Mouse (Mus musculus) telencephalon, adult 2 months (tissue): ENCODE results near the gene Tcp11.
A peak's percentile ranks its signal among the peaks of the same experiment; 100 is the strongest.

Experiments
- DNase-seq: peaks from one replicate; pipeline ENCODE4 v3.0.0-alpha.2; 2011; ENCODE audit warnings: low read depth, low spot score

Tcp11 gene

DNA sequence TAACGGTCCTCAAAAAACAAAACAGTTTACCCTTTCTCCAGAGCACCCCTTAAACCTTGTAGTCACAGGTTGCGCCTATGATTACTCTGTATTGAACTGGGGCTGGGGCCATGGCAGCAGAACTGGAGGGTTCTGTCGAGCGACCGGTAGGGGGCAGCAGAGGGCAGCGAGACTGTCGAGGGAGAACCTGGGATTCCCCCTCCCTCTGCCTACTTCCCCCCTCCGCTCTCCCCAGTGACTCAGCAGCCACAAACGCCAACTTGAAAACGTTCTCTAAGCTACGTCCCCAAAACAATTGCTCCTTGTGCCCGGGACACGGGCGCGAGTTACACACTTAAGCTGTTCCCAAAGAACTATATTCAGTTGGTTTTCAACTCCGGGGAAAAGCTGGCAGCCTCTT is 4.5 kb upstream of the Tcp11 start:
- DNase-seq = peak; percentile 79

DNA sequence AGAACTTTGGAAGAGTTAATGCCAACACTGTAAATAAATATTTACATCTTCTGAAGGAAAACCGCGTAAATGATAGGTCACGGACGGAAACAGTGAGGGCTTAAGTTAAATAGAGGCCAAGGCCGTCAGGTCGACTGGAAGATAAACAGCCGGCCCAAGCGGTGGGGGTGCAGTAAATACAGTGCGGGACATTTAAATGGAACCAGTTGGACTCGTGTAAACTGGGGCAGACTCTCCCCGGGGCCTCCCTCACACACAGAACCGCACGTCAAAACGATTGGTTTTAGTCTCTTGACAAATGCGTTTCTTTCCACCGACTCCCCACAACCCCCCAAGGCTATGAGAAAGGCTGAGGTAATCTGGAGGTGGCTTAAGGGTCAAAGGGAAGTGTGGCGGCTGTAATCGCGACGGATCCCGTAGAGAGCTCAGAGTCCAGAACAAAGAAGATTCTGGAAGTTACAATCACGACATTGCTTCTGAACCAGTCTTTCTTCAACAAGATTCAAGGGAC is 4.0 kb upstream of the Tcp11 start:
- DNase-seq = no peak

DNA sequence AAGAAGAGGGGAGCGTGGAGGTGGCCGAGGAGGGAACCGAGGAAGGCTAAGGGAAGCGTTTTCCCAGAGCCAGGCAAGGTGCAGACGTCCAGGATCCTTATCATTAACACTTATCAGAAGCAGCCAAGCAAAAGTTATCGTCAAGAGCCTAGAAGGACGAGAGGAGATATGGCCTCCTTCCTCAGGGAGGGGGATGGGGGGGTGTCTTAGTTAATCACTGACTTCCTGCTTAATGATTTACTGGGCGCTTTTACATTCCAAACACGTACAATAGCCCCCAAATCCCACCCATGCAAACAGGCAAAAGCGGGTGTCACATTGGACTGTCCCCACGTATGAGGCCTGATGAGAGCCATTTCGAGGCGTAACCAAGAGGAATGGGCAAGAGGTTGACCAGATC is 2.4 kb upstream of the Tcp11 start:
- no peak for DNase-seq

DNA sequence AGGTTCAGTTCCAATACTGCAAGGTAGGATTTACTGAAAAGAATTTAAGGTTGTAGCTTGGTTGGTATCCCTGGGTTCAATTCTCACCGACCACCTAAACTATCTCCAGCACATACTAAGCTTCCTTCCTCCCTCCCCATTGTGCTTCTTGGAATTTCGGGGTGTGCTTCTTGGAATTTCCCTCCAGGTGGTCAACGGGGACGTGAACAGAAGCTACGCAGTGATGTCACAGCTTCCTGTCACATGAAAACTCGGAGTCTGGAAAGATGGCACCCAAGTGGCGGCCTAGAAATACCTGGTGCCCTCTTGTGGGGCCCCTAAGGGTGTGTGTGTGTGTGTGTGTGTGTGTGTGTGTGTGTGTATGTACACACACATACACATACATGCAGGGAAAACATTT is 1.4 kb upstream of the Tcp11 start:
- DNase-seq = no peak

DNA sequence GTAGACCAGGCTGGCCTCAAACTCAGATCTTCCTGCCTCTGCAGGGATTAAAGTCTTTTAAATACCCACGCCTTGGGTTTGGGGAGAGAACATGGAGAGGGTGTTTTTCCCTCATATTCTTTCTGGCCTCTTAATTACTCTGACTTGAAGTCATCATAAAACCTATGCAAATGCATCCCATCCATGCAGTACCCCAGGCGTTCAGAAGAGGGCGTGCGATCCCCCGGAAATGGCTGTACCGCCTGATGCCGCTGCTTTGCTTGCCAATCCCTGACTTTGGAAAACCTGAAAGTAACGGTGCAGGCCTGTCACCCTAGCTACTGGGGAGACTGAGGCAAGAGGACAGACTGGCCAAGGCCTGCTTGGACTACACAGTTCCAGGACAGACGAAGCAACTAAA is 946 bp upstream of the Tcp11 start:
- no peak for DNase-seq

DNA sequence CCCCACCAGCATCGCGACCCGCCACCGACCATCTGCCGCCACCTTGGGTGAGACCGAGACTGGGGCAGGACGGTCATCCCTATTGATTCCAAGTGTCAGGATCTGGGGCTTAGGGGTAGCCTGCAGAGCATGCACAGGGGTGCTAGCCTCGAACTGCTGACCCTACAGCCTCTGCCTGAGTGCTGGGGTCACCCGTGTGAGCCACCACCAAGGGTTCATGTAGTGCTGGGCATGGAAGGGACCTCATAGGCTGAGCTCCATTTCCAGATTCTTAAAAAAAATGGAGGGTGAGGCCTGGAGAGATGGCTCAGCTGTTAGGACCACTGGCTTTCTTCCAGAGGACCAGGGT is 352 bp upstream of the Tcp11 start:
- DNase-seq = no peak

DNA sequence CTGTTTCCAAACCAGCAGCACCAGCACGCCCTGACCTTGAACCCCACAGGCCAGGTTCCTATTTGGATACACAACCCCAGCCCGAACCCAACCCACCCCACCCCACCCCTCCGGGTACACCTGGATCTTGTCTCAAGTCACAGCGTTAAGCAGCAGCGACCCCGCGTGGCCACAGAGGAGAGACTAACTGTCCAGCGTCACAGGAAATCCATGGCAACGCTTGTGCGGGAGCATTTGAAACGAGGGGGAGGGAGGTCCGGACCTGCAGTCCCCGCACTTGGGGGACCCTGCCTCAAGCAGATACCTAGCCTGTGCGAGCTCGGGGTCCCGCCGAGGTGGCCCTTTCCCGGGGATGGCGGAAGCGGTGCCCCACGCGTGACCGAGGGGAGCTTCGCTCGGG is 821 bp downstream of the Tcp11 start:
- DNase-seq = peak; percentile 54

DNA sequence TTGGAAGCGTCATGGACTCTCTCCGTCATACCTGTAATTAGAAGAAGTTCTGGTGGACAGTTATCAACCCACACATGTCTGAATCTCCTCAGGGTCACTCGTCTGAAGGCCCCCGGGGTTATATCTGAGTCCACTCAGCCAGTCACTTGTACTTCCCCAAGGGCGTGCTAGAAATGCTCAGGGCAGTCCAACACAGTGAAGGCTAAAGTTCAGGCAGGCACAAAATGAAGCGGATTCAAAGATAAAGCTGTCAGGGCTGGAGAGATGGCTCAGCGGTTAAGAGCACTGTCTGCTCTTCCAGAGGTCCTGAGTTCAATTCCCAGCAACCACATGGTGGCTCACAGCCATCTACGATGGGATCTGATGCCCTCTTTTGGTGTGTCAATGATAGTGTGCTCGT is 2.4 kb downstream of the Tcp11 start:
- DNase-seq = no peak

DNA sequence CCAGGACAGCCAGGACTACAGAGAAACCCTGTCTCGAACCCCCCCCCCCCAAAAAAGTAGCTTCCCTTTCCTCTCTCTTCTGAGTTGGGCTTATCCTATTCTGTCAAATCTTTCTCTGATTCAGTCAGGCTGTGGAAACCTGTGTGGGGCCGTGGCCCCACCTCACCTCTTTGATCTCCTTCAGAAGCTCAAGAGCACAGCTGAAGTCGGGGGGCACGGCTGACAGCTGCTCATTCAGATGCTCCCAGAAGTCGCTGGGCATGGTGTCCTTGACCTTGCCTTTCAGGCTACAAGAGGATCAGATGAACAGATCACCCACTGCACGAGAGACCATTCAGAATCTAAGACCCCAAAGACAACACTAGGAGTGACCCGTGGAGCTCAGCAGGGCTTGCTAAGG is 6.0 kb downstream of the Tcp11 start:
- no peak for DNase-seq

DNA sequence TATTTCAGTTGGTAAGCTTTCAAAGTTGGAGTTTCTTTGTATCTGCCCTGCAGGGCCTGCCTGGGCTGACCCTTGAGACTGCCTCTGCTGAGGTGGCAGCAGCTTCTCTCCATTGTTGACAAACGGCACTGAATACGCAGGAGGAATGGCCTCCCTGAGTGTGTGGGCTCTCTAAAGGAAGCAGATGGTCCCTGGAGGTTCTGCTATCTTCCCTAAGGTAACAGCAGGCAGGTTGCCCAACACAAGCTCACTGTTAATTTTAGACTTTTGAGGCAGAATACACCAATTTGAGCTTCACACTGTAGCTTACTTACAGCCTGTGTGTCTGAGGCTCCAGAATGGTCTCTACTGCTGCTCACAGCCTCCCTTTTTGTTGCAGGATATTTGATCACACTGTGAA is 7.7 kb downstream of the Tcp11 start:
- peak; percentile 61 for DNase-seq

DNA sequence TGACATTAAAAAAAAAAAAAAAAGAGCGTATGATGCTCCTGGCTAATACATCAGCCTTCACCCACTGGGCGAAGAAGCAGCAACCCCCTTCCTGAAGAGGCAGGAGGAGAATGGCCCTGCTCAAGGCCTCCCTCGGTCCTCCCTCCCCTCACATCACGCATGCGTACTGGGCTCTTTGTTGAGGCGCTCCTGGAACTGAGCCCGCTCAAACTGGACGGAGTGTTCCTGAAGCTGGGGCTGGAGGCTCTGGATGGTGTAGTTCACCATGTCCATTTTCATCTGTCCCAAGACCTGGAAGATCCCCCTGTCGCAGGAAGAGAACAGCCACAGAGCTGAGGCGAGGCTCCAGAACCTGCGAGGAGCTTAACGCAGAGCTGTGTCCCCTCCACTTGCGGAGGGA is 10.2 kb downstream of the Tcp11 start:
- DNase-seq = no peak

DNA sequence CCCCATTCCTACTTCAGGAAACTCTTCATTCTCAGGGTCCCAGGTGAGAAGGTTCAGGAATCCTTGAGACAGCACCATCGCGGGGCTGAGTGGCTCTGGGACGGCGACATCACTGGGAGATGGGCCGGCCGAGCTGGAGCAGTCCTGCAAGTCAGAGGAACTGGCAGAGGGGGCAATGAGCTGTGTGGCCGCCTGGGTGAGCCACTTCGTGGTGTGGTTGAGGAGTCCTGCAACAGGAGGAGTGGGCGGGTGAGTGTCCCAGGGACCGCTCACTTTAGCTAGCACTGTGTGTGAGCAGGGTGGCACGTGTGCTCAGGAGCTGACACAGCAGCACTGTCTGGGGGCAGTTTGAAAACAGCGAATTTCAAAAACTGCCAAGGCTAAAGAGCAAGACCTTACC is 11.0 kb downstream of the Tcp11 start:
- no peak for DNase-seq

DNA sequence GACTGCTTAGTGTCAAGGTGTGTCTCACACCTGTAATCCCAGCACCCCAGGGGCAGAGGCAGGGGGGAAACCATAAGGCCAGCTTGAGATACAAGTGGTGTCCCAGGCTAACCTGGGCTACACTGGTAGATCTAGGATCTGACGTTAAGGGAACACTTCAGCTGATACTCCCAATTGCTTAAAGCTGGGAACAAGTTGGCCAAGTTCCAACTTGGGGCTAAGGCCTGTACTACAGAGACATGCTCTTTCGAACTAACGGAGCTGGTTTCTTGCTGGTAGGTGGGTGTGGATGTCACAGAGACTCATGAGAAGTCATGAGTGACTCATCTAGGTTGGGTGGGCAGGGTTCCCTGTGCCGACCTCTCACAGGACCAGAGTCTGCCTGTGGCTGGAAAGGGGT is 13.1 kb downstream of the Tcp11 start:
- no peak for DNase-seq

DNA sequence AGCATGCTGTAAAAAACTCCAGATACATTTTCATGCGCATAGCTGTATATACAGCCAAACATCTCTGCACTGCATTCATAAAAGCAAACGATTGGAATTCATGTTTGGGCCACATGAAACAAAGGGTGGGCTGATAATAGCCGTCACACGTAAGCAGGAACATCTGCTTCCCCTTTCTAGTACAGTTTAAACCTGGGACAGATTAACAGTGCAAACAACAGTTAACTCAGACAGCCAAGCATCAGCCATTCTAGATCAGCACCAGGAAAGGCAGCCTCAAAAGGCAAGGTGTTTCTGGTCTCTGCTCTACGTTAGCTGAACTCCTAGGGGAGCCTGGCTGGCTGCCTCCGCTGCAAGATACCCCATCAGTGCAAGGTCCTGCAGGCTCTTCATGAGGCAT is 17.3 kb downstream of the Tcp11 start:
- DNase-seq = no peak

DNA sequence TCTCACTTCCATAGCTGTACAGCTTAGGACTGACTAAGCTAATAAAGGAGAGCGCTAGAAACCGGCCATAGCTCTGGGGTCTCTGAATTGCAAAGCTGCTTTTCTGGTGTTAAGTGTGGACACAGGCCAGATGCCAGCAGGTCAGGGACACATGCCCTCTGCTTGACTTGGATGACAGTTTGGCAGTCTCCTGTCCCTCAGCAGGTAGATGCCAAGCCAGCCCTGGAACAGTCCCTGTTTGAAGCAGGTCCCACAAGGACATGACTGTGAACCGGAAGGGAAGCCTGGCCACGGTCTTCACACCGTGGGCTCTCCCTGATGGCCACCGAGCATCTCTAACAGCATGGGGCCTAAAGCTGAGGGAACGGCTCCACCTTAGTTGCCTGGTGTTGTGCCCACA is 17.7 kb downstream of the Tcp11 start:
- DNase-seq = no peak

DNA sequence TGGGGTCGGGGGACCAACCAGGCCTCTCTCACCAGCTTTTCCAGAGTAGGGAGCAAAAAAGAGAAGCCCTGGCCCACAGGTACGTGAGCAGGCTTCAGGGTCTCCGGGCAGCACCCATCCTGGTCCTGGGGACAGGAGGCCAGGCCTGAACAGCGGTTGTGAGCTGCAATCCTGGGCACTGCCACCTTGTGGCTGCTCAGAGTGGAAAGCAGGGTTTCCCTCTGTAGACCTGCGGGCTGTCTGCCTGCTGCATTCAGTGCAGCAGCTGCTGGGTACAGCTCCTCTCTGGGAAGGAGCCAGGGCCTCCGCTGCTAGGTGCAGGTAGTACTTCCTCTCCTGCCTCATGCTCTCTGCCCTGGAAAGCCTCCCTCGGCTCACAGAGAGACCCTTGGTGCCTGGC is 19.0 kb downstream of the Tcp11 start:
- no peak for DNase-seq

DNA sequence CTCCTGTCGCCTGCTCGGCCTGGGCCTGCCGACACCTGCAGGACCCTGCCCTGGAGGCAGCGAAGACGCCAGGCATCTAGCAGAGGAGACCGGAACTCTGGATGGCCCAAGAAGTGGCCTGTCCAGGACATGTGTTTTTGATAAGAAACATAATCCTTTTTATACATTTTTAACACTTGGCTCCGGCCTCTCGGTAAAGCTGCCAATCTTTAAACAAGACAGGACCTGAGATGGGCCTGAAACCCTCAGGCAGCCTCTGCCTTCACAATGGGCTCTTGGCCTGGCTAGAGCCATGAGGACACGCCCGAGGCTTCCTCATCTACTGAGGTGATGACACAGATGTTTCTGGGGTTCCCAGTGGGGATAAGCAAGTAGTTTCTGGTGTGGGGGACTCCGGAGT is 19.8 kb downstream of the Tcp11 start:
- no peak for DNase-seq

DNA sequence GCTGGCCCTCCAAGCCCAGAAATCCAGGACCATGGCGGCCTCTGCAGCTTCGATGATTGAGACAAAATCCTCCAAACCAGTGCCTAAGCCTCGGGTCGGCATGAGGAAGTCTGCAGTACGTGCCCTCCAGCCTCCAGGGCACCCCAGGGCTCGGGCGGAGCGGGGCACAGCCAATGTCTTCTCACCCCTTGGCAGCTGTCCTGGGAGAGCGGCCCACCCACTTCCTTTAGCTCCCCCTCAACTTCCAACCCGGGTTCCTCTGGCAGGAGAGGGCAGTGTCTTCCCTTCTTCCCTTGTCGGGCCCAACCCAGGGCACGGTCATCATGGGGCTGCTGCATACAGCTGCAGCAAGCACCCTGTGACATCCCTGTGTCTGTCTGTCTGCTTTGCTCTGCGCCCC is 22.1 kb downstream of the Tcp11 start:
- DNase-seq = no peak

DNA sequence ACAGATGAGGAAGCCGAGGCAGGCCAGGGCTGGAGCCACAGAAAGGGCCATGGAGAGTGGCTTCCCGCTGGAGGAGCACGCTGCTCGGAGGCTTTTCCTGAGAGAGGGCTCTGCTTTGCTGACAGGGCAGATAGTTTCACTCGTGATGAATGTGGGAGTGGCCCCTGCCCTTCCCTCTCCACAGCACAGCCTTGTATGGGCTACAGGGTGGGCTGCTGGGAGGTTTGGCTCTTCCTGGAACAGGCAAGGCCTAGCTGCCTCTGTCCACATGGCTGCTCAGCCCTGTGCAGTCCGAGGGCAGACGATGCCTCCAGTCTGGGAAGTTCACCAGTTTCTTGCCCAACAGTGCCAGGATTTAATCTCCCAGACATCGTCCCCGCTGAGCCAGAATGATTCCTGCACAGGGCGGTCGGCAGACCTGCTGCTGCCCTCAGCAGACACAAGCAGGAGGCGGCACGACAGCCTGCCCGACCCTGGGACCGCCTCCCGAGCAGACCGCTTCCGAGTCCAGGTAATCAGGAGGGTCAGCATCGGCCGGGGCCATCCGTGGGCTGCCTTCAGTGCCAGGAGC is 28.1 kb downstream of the Tcp11 start:
- DNase-seq = no peak

DNA sequence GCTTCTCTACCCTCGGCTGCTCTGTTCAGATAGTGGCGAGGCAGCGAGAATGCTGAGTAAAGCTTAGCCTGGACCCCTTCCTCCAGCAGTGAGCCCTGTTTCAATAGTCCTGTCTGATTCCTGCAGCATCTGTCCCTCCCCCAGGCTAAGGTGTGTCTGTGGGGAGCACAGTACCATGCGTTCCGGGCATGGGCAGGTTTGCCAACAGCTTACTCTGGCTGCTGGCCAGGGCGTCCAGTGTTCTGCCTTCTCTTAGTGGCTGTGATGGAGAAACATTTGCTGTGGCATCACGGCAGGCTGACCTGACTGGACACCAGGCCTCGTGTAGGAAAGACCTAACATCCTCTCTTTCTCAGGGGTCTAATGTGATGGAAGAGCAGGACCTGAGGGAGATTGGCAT is 30.2 kb downstream of the Tcp11 start:
- no peak for DNase-seq

DNA sequence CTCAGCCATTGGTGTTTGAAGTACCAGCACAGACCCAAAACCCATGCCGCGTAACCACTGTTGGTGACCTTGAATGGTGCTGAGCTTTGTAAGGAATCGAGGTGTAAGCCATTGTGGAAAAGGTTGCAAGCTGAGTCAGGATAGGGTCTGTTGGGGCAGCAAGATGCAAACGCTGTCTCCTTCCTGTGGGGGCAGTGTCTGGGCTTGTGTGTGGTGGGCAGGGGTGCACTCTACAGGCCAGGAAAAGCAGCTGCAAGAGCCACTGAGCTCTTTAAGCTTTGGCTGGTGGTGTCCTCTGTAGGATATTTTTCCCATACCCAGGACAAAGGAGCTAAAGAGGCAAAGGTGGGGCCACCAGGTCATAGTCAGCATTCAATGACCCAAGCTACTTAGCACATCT is 32.0 kb downstream of the Tcp11 start:
- no peak for DNase-seq

DNA sequence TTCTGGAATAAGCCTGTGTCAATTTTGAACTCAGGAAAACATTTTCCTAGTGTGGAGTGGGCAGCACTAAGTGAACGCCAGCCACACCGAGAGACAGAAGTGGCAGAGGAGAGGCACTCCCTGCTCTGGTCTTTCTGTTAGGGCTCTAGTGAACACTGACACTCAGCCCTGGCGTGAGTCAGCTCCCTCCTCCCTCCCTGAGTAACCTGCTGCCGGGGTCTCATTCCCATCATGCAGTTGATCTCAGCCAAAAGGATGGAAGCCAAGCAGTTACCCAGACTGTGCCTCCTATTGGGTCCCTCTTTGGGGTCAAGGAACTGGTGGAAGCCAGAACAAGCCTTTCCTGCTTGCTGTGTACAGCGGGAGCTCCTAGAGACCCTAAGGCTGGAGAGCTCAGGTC is 32.9 kb downstream of the Tcp11 start:
- DNase-seq = no peak

DNA sequence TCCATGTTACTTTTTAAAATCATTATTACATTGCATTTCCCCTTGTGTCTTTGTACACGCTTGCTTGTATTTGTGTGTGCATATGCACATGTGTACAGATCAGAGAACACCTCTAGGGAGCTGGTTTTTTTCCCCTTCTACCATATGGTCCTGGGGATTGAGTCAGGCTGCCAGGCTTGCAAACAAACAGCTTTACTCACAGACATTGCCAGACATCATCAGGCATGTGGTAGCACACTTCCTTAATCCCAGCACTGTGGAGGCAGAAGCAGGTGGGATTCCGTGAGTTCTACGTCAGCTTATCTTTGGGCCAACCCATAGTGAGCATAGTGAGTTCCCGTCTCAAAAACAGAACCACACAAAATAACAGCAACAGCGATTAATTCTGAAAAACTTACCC is 33.4 kb downstream of the Tcp11 start:
- no peak for DNase-seq

DNA sequence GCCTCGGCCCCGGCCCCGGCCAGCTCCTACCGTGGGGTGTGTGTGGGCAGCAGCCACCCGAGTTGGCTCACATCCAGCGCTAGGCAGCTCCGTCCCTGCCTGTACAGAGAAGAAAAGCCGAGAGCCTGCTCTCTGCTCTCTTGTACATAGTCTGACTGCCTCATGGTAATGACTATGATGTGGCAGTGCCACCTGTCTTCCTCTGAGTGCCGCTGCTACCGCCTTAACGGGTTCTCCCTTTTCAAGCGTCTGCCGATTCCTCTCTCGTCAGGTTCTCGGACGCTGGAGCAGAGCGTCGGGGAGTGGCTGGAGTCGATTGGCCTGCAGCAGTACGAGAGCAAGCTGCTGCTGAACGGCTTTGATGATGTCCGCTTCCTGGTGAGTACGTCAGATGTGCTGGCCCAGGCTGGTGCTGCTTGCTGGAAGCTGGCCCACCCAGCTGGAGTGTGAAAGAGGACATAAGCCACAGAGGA is 38.1 kb downstream of the Tcp11 start:
- DNase-seq = no peak
